Mouse (Mus musculus): ENCODE measurements around the gene Zdhhc22. TPM values are rescaled to one million over a fixed set of nuclear protein-coding genes. Genes with fewer than 3 reads are reported as not detected.

Zdhhc22 gene
- polyA plus RNA-seq, 1 experiment from 2014 or later, result 0.15 TPM

GRCm38 (mm10) chr12:86973216-86973615 is 17.0 kb downstream of the Zdhhc22 start:
- no peaks in the 10 kb centered on the region for H3K27me3 ChIP-seq (ENCODE audit: control insufficient read depth, insufficient read depth, low read depth, low read length)
- 7% methylated on average over 7 of the region's 7 CpGs for WGBS
- no peak overlapping the region for H3K4me2 ChIP-seq (ENCODE audit: low read depth, low read length)
- H3K36me3 ChIP-seq (ENCODE audit: control insufficient read depth, insufficient read depth, low read length), result no peaks in the 10 kb centered on the region
- peak overlapping the region; percentile 73 for H3K27ac ChIP-seq (ENCODE audit: low read length)
- H3K9ac ChIP-seq (ENCODE audit: low read length), result no peak overlapping the region
- ATAC-seq (ENCODE audit: low read depth), result peak; percentile 72
- peaks cover 27% of the 10 kb centered on the region for H3K4me1 ChIP-seq (replicated peaks; ENCODE audit: control insufficient read depth, insufficient read depth, low read length)
- H3K9me3 ChIP-seq (ENCODE audit: control insufficient read depth, low read length), result no peaks in the 10 kb centered on the region
- no peak overlapping the region for H3K4me3 ChIP-seq (ENCODE audit: low read length)

- Histone ChIP-seq H3K4me1 (replicated peaks; ENCODE audit: control insufficient read depth, insufficient read depth, low read length) (peaks cover 22% of the 10 kb centered on the region), H3K4me2 (ENCODE audit: low read depth, low read length) (no peak overlapping the region), H3K36me3 (ENCODE audit: control insufficient read depth, insufficient read depth, low read length) (no peaks in the 10 kb centered on the region), H3K27ac (ENCODE audit: low read length) (no peak overlapping the region), H3K9me3 (ENCODE audit: control insufficient read depth, low read length) (no peaks in the 10 kb centered on the region), H3K9ac (ENCODE audit: low read length) (no peak overlapping the region), H3K27me3 (ENCODE audit: control insufficient read depth, insufficient read depth, low read depth, low read length) (no peaks in the 10 kb centered on the region), H3K4me3 (ENCODE audit: low read length) (no peak overlapping the region)
- 86% methylated on average over 7 of the region's 7 CpGs for WGBS
- ATAC-seq (ENCODE audit: low read depth), result no peak
These were observed 19.1 kb downstream of the Zdhhc22 start for GRCm38 (mm10) chr12:86971089-86971488.

GRCm38 (mm10) chr12:86969220-86969601 is 21.0 kb downstream of the Zdhhc22 start:
- no peak overlapping the region for H3K27ac ChIP-seq (ENCODE audit: low read length)
- WGBS, result 56% methylated on average over 3 of the region's 3 CpGs
- no peak overlapping the region for H3K4me2 ChIP-seq (ENCODE audit: low read depth, low read length)
- H3K27me3 ChIP-seq (ENCODE audit: control insufficient read depth, insufficient read depth, low read depth, low read length), result no peaks in the 10 kb centered on the region
- no peak overlapping the region for H3K4me3 ChIP-seq (ENCODE audit: low read length)
- no peaks in the 10 kb centered on the region for H3K36me3 ChIP-seq (ENCODE audit: control insufficient read depth, insufficient read depth, low read length)
- no peak for ATAC-seq (ENCODE audit: low read depth)
- H3K9ac ChIP-seq (ENCODE audit: low read length), result no peak overlapping the region
- no peaks in the 10 kb centered on the region for H3K9me3 ChIP-seq (ENCODE audit: control insufficient read depth, low read length)
- H3K4me1 ChIP-seq (replicated peaks; ENCODE audit: control insufficient read depth, insufficient read depth, low read length), result peaks cover 12% of the 10 kb centered on the region

- H3K27me3 ChIP-seq (ENCODE audit: control insufficient read depth, insufficient read depth, low read depth, low read length), result no peaks in the 10 kb centered on the region
- H3K4me3 ChIP-seq (ENCODE audit: low read length), result no peak overlapping the region
- ATAC-seq (ENCODE audit: low read depth), result no peak
- peaks cover 2% of the 10 kb centered on the region; the same call in 1 of the 2 replicates for H3K36me3 ChIP-seq (ENCODE audit: control insufficient read depth, insufficient read depth, low read length)
- H3K9ac ChIP-seq (ENCODE audit: low read length), result no peak overlapping the region
- H3K27ac ChIP-seq (ENCODE audit: low read length), result no peak overlapping the region
- WGBS, result 44% methylated on average over 13 of the region's 13 CpGs
- H3K4me2 ChIP-seq (ENCODE audit: low read depth, low read length), result no peak overlapping the region
- no peaks in the 10 kb centered on the region for H3K9me3 ChIP-seq (ENCODE audit: control insufficient read depth, low read length)
- peaks cover 8% of the 10 kb centered on the region for H3K4me1 ChIP-seq (replicated peaks; ENCODE audit: control insufficient read depth, insufficient read depth, low read length)
These were observed 21.6 kb downstream of the Zdhhc22 start for GRCm38 (mm10) chr12:86968468-86969219.

GRCm38 (mm10) chr12:86965237-86965799 is 24.9 kb downstream of the Zdhhc22 start:
- no peak overlapping the region for H3K4me3 ChIP-seq (ENCODE audit: low read length)
- no peak overlapping the region for H3K9ac ChIP-seq (ENCODE audit: low read length)
- H3K27ac ChIP-seq (ENCODE audit: low read length), result peak overlapping the region; percentile 26; the same call in 1 of the 2 replicates
- no peaks in the 10 kb centered on the region for H3K27me3 ChIP-seq (ENCODE audit: control insufficient read depth, insufficient read depth, low read depth, low read length)
- 74% methylated on average over 4 of the region's 4 CpGs for WGBS
- H3K4me2 ChIP-seq (ENCODE audit: low read depth, low read length), result no peak overlapping the region
- no peaks in the 10 kb centered on the region for H3K9me3 ChIP-seq (ENCODE audit: control insufficient read depth, low read length)
- ATAC-seq (ENCODE audit: low read depth), result peak; percentile 75
- peaks cover 22% of the 10 kb centered on the region for H3K36me3 ChIP-seq (ENCODE audit: control insufficient read depth, insufficient read depth, low read length)
- no peaks in the 10 kb centered on the region; the same call in 1 of the 2 replicates for H3K4me1 ChIP-seq (replicated peaks; ENCODE audit: control insufficient read depth, insufficient read depth, low read length)

GRCm38 (mm10) chr12:86964278-86965057 is 25.8 kb downstream of the Zdhhc22 start:
- WGBS, result 85% methylated on average over 16 of the region's 16 CpGs
- Histone ChIP-seq H3K9ac (ENCODE audit: low read length) (no peak overlapping the region), H3K4me1 (replicated peaks; ENCODE audit: control insufficient read depth, insufficient read depth, low read length) (no peaks in the 10 kb centered on the region; the same call in 1 of the 2 replicates), H3K4me3 (ENCODE audit: low read length) (no peak overlapping the region), H3K27ac (ENCODE audit: low read length) (peak overlapping the region; percentile 69), H3K9me3 (ENCODE audit: control insufficient read depth, low read length) (no peaks in the 10 kb centered on the region), H3K36me3 (ENCODE audit: control insufficient read depth, insufficient read depth, low read length) (peaks cover 24% of the 10 kb centered on the region), H3K27me3 (ENCODE audit: control insufficient read depth, insufficient read depth, low read depth, low read length) (no peaks in the 10 kb centered on the region), H3K4me2 (ENCODE audit: low read depth, low read length) (no peak overlapping the region)
- ATAC-seq (ENCODE audit: low read depth), result peak; percentile 83

GRCm38 (mm10) chr12:86961589-86962344 is 28.5 kb downstream of the Zdhhc22 start:
- no peak for ATAC-seq (ENCODE audit: low read depth)
- 84% methylated on average over 11 of the region's 11 CpGs for WGBS
- no peaks in the 10 kb centered on the region for H3K27me3 ChIP-seq (ENCODE audit: control insufficient read depth, insufficient read depth, low read depth, low read length)
- no peaks in the 10 kb centered on the region for H3K9me3 ChIP-seq (ENCODE audit: control insufficient read depth, low read length)
- no peak overlapping the region for H3K4me2 ChIP-seq (ENCODE audit: low read depth, low read length)
- no peak overlapping the region for H3K4me3 ChIP-seq (ENCODE audit: low read length)
- no peak overlapping the region for H3K27ac ChIP-seq (ENCODE audit: low read length)
- H3K36me3 ChIP-seq (ENCODE audit: control insufficient read depth, insufficient read depth, low read length), result peaks cover 24% of the 10 kb centered on the region
- H3K4me1 ChIP-seq (replicated peaks; ENCODE audit: control insufficient read depth, insufficient read depth, low read length), result no peaks in the 10 kb centered on the region; the same call in 1 of the 2 replicates
- H3K9ac ChIP-seq (ENCODE audit: low read length), result no peak overlapping the region

GRCm38 (mm10) chr12:86960791-86961335 is 29.4 kb downstream of the Zdhhc22 start:
- peaks cover 24% of the 10 kb centered on the region for H3K36me3 ChIP-seq (ENCODE audit: control insufficient read depth, insufficient read depth, low read length)
- no peak overlapping the region for H3K4me2 ChIP-seq (ENCODE audit: low read depth, low read length)
- H3K27me3 ChIP-seq (ENCODE audit: control insufficient read depth, insufficient read depth, low read depth, low read length), result no peaks in the 10 kb centered on the region
- 92% methylated on average over 3 of the region's 3 CpGs for WGBS
- H3K4me1 ChIP-seq (replicated peaks; ENCODE audit: control insufficient read depth, insufficient read depth, low read length), result no peaks in the 10 kb centered on the region; the same call in 1 of the 2 replicates
- H3K27ac ChIP-seq (ENCODE audit: low read length), result no peak overlapping the region
- no peak for ATAC-seq (ENCODE audit: low read depth)
- H3K9me3 ChIP-seq (ENCODE audit: control insufficient read depth, low read length), result no peaks in the 10 kb centered on the region
- no peak overlapping the region for H3K4me3 ChIP-seq (ENCODE audit: low read length)
- H3K9ac ChIP-seq (ENCODE audit: low read length), result no peak overlapping the region

All from lung, embryonic 16.5 days (tissue).